Mouse (Mus musculus) mouse trophoblast stem cell (cell line): ENCODE measurements around the gene Cadm2.

Experiments
- in situ Hi-C, 2 experiments: fragments of 300-500 bp; cut with MseI, MboI; formaldehyde crosslinking; loops; 2 replicates in 1 of 2; 3 replicates in 1 of 2; pipeline ENCODE4 v1.15.1; 2025

The Cadm2 gene

GRCm38 (mm10) chr16:67620826-67621505 lies at the start of gene Cadm2:
TSS of gene Cadm2 (minus strand) at chr16:67620908.
- in situ Hi-C loops = no loop called here

- in situ Hi-C loops = no loop called here
Observed at GRCm38 (mm10) chr16:67646930-67647329, 26.2 kb upstream of the Cadm2 start.

- in situ Hi-C loops = no loop called here
Observed at GRCm38 (mm10) chr16:67643651-67644050, 22.9 kb upstream of the Cadm2 start.

- in situ Hi-C loops = no loop called here
Observed at GRCm38 (mm10) chr16:67619906-67620781, 564 bp downstream of the Cadm2 start.

GRCm38 (mm10) chr16:67619416-67619815 lies 1.3 kb downstream of the Cadm2 start:
- in situ Hi-C loops = no loop called here

- in situ Hi-C loops = no loop called here
Observed at GRCm38 (mm10) chr16:67618817-67619216, 1.9 kb downstream of the Cadm2 start.

GRCm38 (mm10) chr16:67617811-67618210 lies 2.9 kb downstream of the Cadm2 start:
- in situ Hi-C loops = no loop called here

- in situ Hi-C loops = no loop called here
Observed at GRCm38 (mm10) chr16:67617256-67617655, 3.5 kb downstream of the Cadm2 start.

GRCm38 (mm10) chr16:67613876-67614275 lies 6.8 kb downstream of the Cadm2 start:
- in situ Hi-C loops = no loop called here

- in situ Hi-C loops = no loop called here
Observed at GRCm38 (mm10) chr16:67610904-67611681, 9.6 kb downstream of the Cadm2 start.

- in situ Hi-C loops = no loop called here
Observed at GRCm38 (mm10) chr16:67609116-67609515, 11.6 kb downstream of the Cadm2 start.

GRCm38 (mm10) chr16:67608499-67608898 lies 12.2 kb downstream of the Cadm2 start:
- in situ Hi-C loops = no loop called here

- in situ Hi-C loops = no loop called here
Observed at GRCm38 (mm10) chr16:67605661-67606060, 15.0 kb downstream of the Cadm2 start.

GRCm38 (mm10) chr16:67599981-67600380 lies 20.7 kb downstream of the Cadm2 start:
- in situ Hi-C loops = no loop called here

- in situ Hi-C loops = no loop called here
Observed at GRCm38 (mm10) chr16:67598841-67599240, 21.9 kb downstream of the Cadm2 start.

GRCm38 (mm10) chr16:67591015-67591414 lies 29.7 kb downstream of the Cadm2 start:
- in situ Hi-C loops = no loop called here

GRCm38 (mm10) chr16:67578842-67579517 lies 41.7 kb downstream of the Cadm2 start:
- in situ Hi-C loops = no loop called here

- in situ Hi-C loops = no loop called here
Observed at GRCm38 (mm10) chr16:67575557-67575956, 45.2 kb downstream of the Cadm2 start.

GRCm38 (mm10) chr16:67526992-67527391 lies 93.7 kb downstream of the Cadm2 start:
- in situ Hi-C loops = no loop called here

GRCm38 (mm10) chr16:67524878-67525277 lies 95.8 kb downstream of the Cadm2 start:
- in situ Hi-C loops = no loop called here

- in situ Hi-C loops = no loop called here
Observed at GRCm38 (mm10) chr16:67518311-67518710, 102.4 kb downstream of the Cadm2 start.

- in situ Hi-C loops = no loop called here
Observed at GRCm38 (mm10) chr16:67515549-67515948, 105.2 kb downstream of the Cadm2 start.
